28 mouse cellular contexts compared by ENCODE assay signal in genomic region chr2:92754505-92755280, GRCm38 (mm10).
DNase-seq lines count a peak whose midpoint lies in the region; ATAC-seq and TF ChIP-seq lines count a peak whose summit lies in the region.
"Had no signal": no experiment of that assay in that cellular context is flagged by ENCODE, and none has a peak within 500 bp of the region (broad histone marks: within the 10 kb centered on the region; RNA-seq: fewer than 3 reads in every experiment).

No protein-coding gene starts in this region.

- 51% methylated on average over 10 of the region's 10 CpGs for WGBS in forebrain, postnatal 0 days
- WGBS in forebrain, embryonic 10.5 days, result 72% methylated on average over 10 of the region's 10 CpGs
- WGBS in hindbrain, postnatal 0 days, result 64% methylated on average over 10 of the region's 10 CpGs
- WGBS in hindbrain, embryonic 12.5 days, result 85% methylated on average over 10 of the region's 10 CpGs
- 72% methylated on average over 10 of the region's 10 CpGs for WGBS in neural tube, embryonic 15.5 days

- H3K9me3 ChIP-seq in forebrain, postnatal 0 days (ENCODE audit: low read length), result no peaks in the 10 kb centered on the region
- no peaks in the 10 kb centered on the region for H3K9me3 ChIP-seq in forebrain, embryonic 10.5 days
- no peaks in the 10 kb centered on the region for H3K9me3 ChIP-seq in hindbrain, postnatal 0 days (ENCODE audit: low read length)
- H3K9me3 ChIP-seq in hindbrain, embryonic 12.5 days (replicated peaks), result no peaks in the 10 kb centered on the region
- no peaks in the 10 kb centered on the region for H3K9me3 ChIP-seq in neural tube, embryonic 15.5 days (replicated peaks)
- H3K9me3 ChIP-seq: embryonic facial prominence, embryonic 13.5 days; heart, embryonic 13.5 days; hindbrain, embryonic 10.5 days; kidney, embryonic 15.5 days; midbrain, embryonic 15.5 days had no signal

- H3K9ac ChIP-seq in forebrain, postnatal 0 days, result no peak overlapping the region
- no peak overlapping the region for H3K9ac ChIP-seq in hindbrain, postnatal 0 days (replicated peaks; ENCODE audit: low read length)
- no peak overlapping the region for H3K9ac ChIP-seq in hindbrain, embryonic 12.5 days
- H3K9ac ChIP-seq in neural tube, embryonic 15.5 days (replicated peaks), result no peak overlapping the region
- H3K9ac ChIP-seq: embryonic facial prominence, embryonic 13.5 days; heart, embryonic 13.5 days; kidney, embryonic 15.5 days; liver, embryonic 14.5 days; midbrain, embryonic 15.5 days had no signal

- H3K4me3 ChIP-seq in forebrain, postnatal 0 days (ENCODE audit: low read depth, low read length), result no peak overlapping the region
- no peak overlapping the region for H3K4me3 ChIP-seq in forebrain, embryonic 10.5 days
- no peak overlapping the region for H3K4me3 ChIP-seq in hindbrain, postnatal 0 days (ENCODE audit: low read length)
- H3K4me3 ChIP-seq in hindbrain, embryonic 12.5 days, result no peak overlapping the region
- no peak overlapping the region for H3K4me3 ChIP-seq in neural tube, embryonic 15.5 days (replicated peaks)
- H3K4me3 ChIP-seq: embryonic facial prominence, embryonic 13.5 days; heart, embryonic 13.5 days; hindbrain, embryonic 10.5 days; kidney, embryonic 15.5 days; midbrain, embryonic 15.5 days had no signal

- no peaks in the 10 kb centered on the region for H3K4me1 ChIP-seq in forebrain, postnatal 0 days (ENCODE audit: insufficient read depth)
- peaks cover 19% of the 10 kb centered on the region; the same call in 1 of the 2 replicates for H3K4me1 ChIP-seq in forebrain, embryonic 10.5 days
- 0 out of 2 replicates have a peak, but pooled peaks cover 2% of the 10 kb centered on the region for H3K4me1 ChIP-seq in hindbrain, postnatal 0 days (ENCODE audit: insufficient read depth, low read length)
- peaks cover 10% of the 10 kb centered on the region for H3K4me1 ChIP-seq in hindbrain, embryonic 12.5 days
- H3K4me1 ChIP-seq in neural tube, embryonic 15.5 days, result no peaks in the 10 kb centered on the region
- H3K4me1 ChIP-seq: embryonic facial prominence, embryonic 13.5 days; midbrain, embryonic 15.5 days had no signal

- DNase-seq in forebrain, postnatal 0 days, result peak; percentile 10
- no peak for DNase-seq in forebrain, embryonic 10.5 days (ENCODE audit: extremely low spot score, low spot score)
- no peak for DNase-seq in hindbrain, postnatal 0 days (ENCODE audit: low spot score)
- peak; percentile 25 for DNase-seq in right cerebral cortex, adult 18-20 months
- DNase-seq in right cerebral cortex, postnatal 25 days, result no peak
- DNase-seq: adrenal gland, postnatal 14 days; cerebellum, adult 18-20 months; gastrocnemius, postnatal 25 days; heart, adult 18-20 months; heart, postnatal 10 days; kidney, adult 18-20 months; kidney, postnatal 4 days; liver; lung, adult 2 months; lung, postnatal 10 days; right cerebral cortex, postnatal 4 days; thymus, postnatal 4 days had no signal

- H3K4me2 ChIP-seq in forebrain, postnatal 0 days (ENCODE audit: low read depth), result no peak overlapping the region
- H3K4me2 ChIP-seq in hindbrain, postnatal 0 days (ENCODE audit: low read depth, low read length), result no peak overlapping the region
- no peak overlapping the region for H3K4me2 ChIP-seq in hindbrain, embryonic 12.5 days (replicated peaks)
- H3K4me2 ChIP-seq in neural tube, embryonic 15.5 days, result no peak overlapping the region
- H3K4me2 ChIP-seq: embryonic facial prominence, embryonic 13.5 days; heart, embryonic 13.5 days; kidney, embryonic 15.5 days; midbrain, embryonic 15.5 days had no signal

- H3K27ac ChIP-seq in forebrain, postnatal 0 days (ENCODE audit: low read depth, low read length), result no peak overlapping the region
- H3K27ac ChIP-seq in forebrain, embryonic 10.5 days, result no peak overlapping the region
- H3K27ac ChIP-seq in hindbrain, postnatal 0 days, result no peak overlapping the region
- no peak overlapping the region for H3K27ac ChIP-seq in hindbrain, embryonic 12.5 days
- H3K27ac ChIP-seq in neural tube, embryonic 15.5 days (replicated peaks), result no peak overlapping the region
- H3K27ac ChIP-seq: embryonic facial prominence, embryonic 13.5 days; heart, embryonic 13.5 days; hindbrain, embryonic 10.5 days; kidney, embryonic 15.5 days; liver, embryonic 14.5 days; macrophage; midbrain, embryonic 15.5 days; stomach, postnatal 0 days had no signal

- ATAC-seq in forebrain, postnatal 0 days, result 0 out of 2 replicates have a peak, but pooled peaks have one; percentile 34
- peak; percentile 41; the same call in 1 of the 2 replicates for ATAC-seq in hindbrain, postnatal 0 days
- no peak for ATAC-seq in hindbrain, embryonic 12.5 days (ENCODE audit: low FRiP score)
- ATAC-seq in neural tube, embryonic 15.5 days (ENCODE audit: low FRiP score), result no peak
- ATAC-seq: CD4-positive, CD25-positive, alpha-beta regulatory T cell, adult 4 months; midbrain, embryonic 15.5 days had no signal

- no peaks in the 10 kb centered on the region for H3K27me3 ChIP-seq in forebrain, postnatal 0 days (ENCODE audit: insufficient read depth, low read length)
- H3K27me3 ChIP-seq in forebrain, embryonic 10.5 days (ENCODE audit: poor library complexity, severe bottlenecking), result peaks cover 4% of the 10 kb centered on the region; the same call in 1 of the 2 replicates
- H3K27me3 ChIP-seq in hindbrain, postnatal 0 days (ENCODE audit: insufficient read depth, low read length), result no peaks in the 10 kb centered on the region
- no peaks in the 10 kb centered on the region; the same call in 1 of the 2 replicates for H3K27me3 ChIP-seq in hindbrain, embryonic 12.5 days
- H3K27me3 ChIP-seq in neural tube, embryonic 15.5 days (replicated peaks), result no peaks in the 10 kb centered on the region
- H3K27me3 ChIP-seq: embryonic facial prominence, embryonic 13.5 days; heart, embryonic 13.5 days; kidney, embryonic 15.5 days; midbrain, embryonic 15.5 days had no signal

- no peaks in the 10 kb centered on the region for H3K36me3 ChIP-seq in forebrain, postnatal 0 days (ENCODE audit: insufficient read depth)
- H3K36me3 ChIP-seq in forebrain, embryonic 10.5 days (replicated peaks), result no peaks in the 10 kb centered on the region
- H3K36me3 ChIP-seq in hindbrain, postnatal 0 days (ENCODE audit: insufficient read depth, low read length), result no peaks in the 10 kb centered on the region
- H3K36me3 ChIP-seq in hindbrain, embryonic 12.5 days, result no peaks in the 10 kb centered on the region
- no peaks in the 10 kb centered on the region for H3K36me3 ChIP-seq in neural tube, embryonic 15.5 days
- H3K36me3 ChIP-seq: embryonic facial prominence, embryonic 13.5 days; heart, embryonic 13.5 days; hindbrain, embryonic 10.5 days; kidney, embryonic 15.5 days; midbrain, embryonic 15.5 days had no signal

- no peak for TF ChIP-seq CTCF in forebrain, postnatal 0 days (IDR thresholded peaks at IDR 0.05; ENCODE audit: low read depth)
- no peak for TF ChIP-seq CTCF in hindbrain, postnatal 0 days (IDR thresholded peaks at IDR 0.05; ENCODE audit: low read depth)

Comparison
In these comparisons a context has a peak if more than half of its experiments do, and no peak if none do; other contexts are left out.
1. ATAC-seq: peak in forebrain, postnatal 0 days (single experiment) and hindbrain, postnatal 0 days (single experiment); none in hindbrain, embryonic 12.5 days (single experiment) and neural tube, embryonic 15.5 days (single experiment).
2. DNase-seq: peak in forebrain, postnatal 0 days (single experiment) and right cerebral cortex, adult 18-20 months (single experiment); none in forebrain, embryonic 10.5 days (single experiment), hindbrain, postnatal 0 days (single experiment) and right cerebral cortex, postnatal 25 days (single experiment).